Comparison of ENCODE assay signal across 13 mouse cellular contexts in genomic region chr17:5994606-5995005, GRCm38 (mm10). TPM values are rescaled to one million over a fixed set of nuclear protein-coding genes. Genes with fewer than 3 reads are reported as not detected.
A peak's percentile ranks its signal among the peaks of the same experiment; 100 is the strongest.
DNase-seq lines count a peak whose midpoint lies in the region; ATAC-seq lines count a peak whose summit lies in the region.
"Had no signal": no experiment of that assay in that cellular context is flagged by ENCODE, and none has a peak within 500 bp of the region (broad histone marks: within the 10 kb centered on the region; RNA-seq: fewer than 3 reads in every experiment).

No protein-coding gene starts in this region.

- no peak for ATAC-seq in heart, embryonic 16.5 days (replicated peaks; ENCODE audit: extremely low read depth, insufficient read depth, low FRiP score)

- WGBS in heart, embryonic 16.5 days = 45% methylated on average over 6 of the region's 6 CpGs

- H3K27me3 ChIP-seq in heart, embryonic 16.5 days (ENCODE audit: control insufficient read depth, insufficient read depth, low read length) = no peaks in the 10 kb centered on the region
- H3K27me3 ChIP-seq: limb, embryonic 13.5 days had no signal

- no peaks in the 10 kb centered on the region for H3K36me3 ChIP-seq in heart, embryonic 16.5 days (ENCODE audit: control insufficient read depth, insufficient read depth)
- H3K36me3 ChIP-seq: hindbrain, embryonic 10.5 days; limb, embryonic 13.5 days had no signal

- intact Hi-C loops in heart, postnatal 10 days (cut with DNase I) = no loop called here

- no peaks in the 10 kb centered on the region for H3K9me3 ChIP-seq in heart, embryonic 16.5 days (replicated peaks; ENCODE audit: control insufficient read depth, low read length)
- H3K9me3 ChIP-seq: hindbrain, embryonic 10.5 days; limb, embryonic 13.5 days had no signal

- H3K4me1 ChIP-seq in heart, embryonic 16.5 days (ENCODE audit: control insufficient read depth, insufficient read depth, low read length) = peaks cover 50% of the 10 kb centered on the region

- no peak overlapping the region for H3K4me3 ChIP-seq in heart, embryonic 16.5 days (ENCODE audit: low read length)
- H3K4me3 ChIP-seq: hindbrain, embryonic 10.5 days; limb, embryonic 13.5 days had no signal

- no peak overlapping the region for H3K4me2 ChIP-seq in heart, embryonic 16.5 days (ENCODE audit: low read depth, low read length)
- H3K4me2 ChIP-seq: limb, embryonic 13.5 days had no signal

- H3K27ac ChIP-seq in heart, embryonic 16.5 days (ENCODE audit: low read length) = peak overlapping the region; percentile 41
- H3K27ac ChIP-seq: hindbrain, embryonic 10.5 days; limb, embryonic 13.5 days had no signal

- peak overlapping the region; percentile 22; the same call in 1 of the 2 replicates for H3K9ac ChIP-seq in heart, embryonic 16.5 days (ENCODE audit: low read length)
- H3K9ac ChIP-seq: limb, embryonic 13.5 days had no signal

- DNase-seq in heart, postnatal 10 days = no peak
- DNase-seq in right cerebral cortex, adult 2 months (ENCODE audit: low spot score in 2 of 2) = peak; percentile 61 to 63
- DNase-seq in right cerebral cortex, postnatal 10 days (ENCODE audit: low spot score in 2 of 2) = no peak
- peak; percentile 55 for DNase-seq in adrenal gland, postnatal 10 days
- peak; percentile 77 for DNase-seq in telencephalon, adult 2 months (ENCODE audit: low read depth, low spot score)
- DNase-seq in spleen, postnatal 10 days (ENCODE audit: low spot score in 2 of 2) = no peak
- DNase-seq: cerebellum, postnatal 10 days; kidney, adult 18-20 months; lung, postnatal 10 days; thymus, postnatal 4 days had no signal

RNA-seq across cellular contexts. Expression of gene Synj2, which starts 53.5 kb away (rescaled TPM):
- polyA plus RNA-seq in heart, embryonic 16.5 days (2015; fragmentation: Nextera tagmentation; extraction: Ambion mirVana) = 4.2 and 5.3 TPM in 2 replicates
- 10 to 100 TPM; 28.2 to 34.1 TPM for total RNA-seq in heart, postnatal 10 days (2021)
- 10 to 100 TPM in 1 of 2 experiments, 1 to 10 TPM in 1; 8.2 to 15.4 TPM for total RNA-seq in adrenal gland, postnatal 10 days (2021)

Comparison
In these comparisons a context has a peak if more than half of its experiments do, and no peak if none do; other contexts are left out.
1. DNase-seq: peak in right cerebral cortex, adult 2 months (2 of 2), adrenal gland, postnatal 10 days (single experiment) and telencephalon, adult 2 months (single experiment); none in heart, postnatal 10 days (0 of 2), right cerebral cortex, postnatal 10 days (0 of 2) and spleen, postnatal 10 days (0 of 2).